Mouse (Mus musculus) stomach, postnatal 0 days (tissue): ENCODE measurements around the gene Ugt1a5.

Experiments used
- CTCF ChIP-seq: IDR thresholded peaks from 2 replicates; pipeline ENCODE4 v1.5.1; 2016; ENCODE audit warnings: antibody characterized with exemption, low read depth, mild to moderate bottlenecking, moderate library complexity
- EP300 ChIP-seq: optimal IDR thresholded peaks from 2 replicates; pipeline ENCODE3; 2016; ENCODE audit warnings: antibody characterized with exemption

DNA sequence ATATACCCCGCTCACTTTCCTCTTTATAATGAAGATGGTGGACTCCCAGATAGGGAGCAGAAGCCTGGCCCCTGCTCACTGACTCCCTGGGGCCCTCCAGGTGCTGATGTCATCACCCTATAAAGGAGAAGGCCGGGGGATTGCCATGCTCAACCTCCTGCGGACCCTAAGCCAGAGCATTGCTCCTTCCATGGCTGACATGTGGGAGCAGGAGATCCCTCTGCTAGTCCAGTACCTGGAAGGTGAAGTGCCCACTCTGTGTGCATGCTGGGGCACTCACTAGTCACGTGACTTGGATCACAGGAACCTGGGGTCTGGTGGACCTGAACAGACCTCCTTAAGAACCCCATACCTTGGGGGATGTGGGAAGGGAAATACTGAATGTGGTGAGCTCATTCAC lies 74.8 kb downstream of the Ugt1a5 start:
- TF ChIP-seq CTCF = no peak
- no peak for TF ChIP-seq EP300
